Mouse (Mus musculus) layer of hippocampus, adult 11-12 months (tissue): ENCODE results near the gene Scd2.
A peak's percentile ranks its signal among the peaks of the same experiment; 100 is the strongest.
"Not testable (repeated sequence)": the region's sequence is repeated elsewhere in the genome, so short reads cannot be mapped to it uniquely, and the experiment has no call there.

Experiments used
- DNase-seq: peaks from one replicate; pipeline ENCODE4 v3.0.0; 2022; ENCODE audit warnings: low spot score

Gene Scd2

DNA sequence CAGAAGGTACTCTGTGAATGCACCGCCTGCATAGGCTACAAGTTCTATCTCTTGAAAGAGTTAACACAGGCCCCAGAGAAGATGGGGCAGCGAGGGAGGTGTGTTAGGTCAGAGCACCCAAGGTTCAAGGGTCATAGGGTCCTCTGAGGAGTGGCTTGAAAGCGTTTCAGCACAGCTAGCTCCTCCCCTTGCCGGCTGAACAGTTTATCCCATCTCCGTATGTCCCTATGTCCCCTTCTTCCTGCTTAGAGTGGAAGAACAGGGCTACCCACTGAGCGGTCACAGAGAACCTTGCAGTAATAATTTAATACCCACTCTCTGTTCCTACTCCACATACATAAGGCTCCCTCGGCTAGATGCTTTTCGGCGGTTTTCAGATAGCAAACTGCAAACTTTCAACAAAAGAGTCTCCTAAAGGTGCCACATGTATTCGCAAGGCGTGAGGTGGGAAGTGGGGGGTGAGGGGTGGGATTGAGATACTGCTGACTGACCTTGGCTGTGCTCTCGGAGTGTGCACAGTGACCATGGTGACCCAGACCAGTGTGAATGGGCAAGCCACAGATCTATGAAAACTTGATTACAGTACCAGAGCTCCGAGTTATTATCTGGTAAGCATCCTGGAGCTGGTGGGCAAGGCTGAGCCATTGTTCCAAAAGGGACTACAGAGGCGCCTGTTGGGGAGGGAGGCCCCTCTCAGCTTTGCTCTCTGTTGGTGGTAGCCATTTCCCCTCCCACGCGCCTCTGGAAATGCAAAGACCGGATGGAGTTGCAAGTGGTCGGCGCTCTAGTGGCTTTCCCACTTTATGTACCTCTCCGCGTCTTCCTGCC is at the start of gene Scd2:
Gene Scd2, plus strand, starts transcription at position 734 of the 828 bp plus-strand sequence.
- DNase-seq = no peak

DNA sequence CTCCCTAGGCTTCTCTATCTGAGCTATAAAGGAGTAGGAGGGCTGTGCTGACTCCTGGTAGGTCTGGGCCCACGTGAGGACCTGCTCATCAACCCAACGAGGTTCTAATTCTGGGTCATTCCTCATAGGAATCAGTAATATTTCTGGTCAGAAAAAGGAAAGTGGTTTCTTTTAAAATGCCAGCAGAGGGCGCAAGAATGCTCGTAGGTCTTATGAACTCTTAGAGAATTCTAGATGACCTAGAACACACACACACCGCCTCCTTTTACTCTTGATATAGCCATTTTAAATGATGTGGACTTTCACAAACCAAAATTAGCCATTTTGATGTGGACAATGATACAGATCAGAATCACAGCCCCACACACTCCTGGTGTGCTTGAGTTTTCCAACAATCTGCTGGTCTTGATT is 47.7 kb upstream of the Scd2 start:
- no peak for DNase-seq

DNA sequence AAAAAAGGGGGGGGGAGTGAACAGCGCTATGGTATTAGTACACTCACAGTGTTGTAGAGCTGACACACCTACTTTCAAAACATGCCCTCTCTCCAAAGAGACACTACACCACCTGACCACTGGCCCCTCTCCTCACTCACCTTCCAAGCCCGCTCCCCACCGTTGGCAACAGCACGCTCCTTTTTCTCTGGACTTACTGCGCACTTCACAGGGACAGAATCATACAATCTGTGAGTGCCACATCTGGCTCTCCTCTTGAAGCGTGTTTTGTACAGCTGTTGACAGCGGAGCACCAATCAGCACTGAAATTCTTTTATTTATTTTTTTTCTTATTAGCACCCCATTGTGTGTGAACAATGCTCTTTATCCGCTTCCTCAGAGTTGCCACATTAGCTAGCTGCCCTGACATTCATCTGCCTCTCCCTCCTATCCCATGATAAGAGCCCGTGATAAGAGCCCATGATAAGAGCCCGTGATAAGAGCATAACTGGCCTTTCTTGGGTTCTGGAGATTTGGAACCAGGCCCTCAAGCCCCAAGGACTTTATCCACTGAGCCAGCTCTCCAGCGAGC is 47.0 kb upstream of the Scd2 start:
- DNase-seq = no peak

DNA sequence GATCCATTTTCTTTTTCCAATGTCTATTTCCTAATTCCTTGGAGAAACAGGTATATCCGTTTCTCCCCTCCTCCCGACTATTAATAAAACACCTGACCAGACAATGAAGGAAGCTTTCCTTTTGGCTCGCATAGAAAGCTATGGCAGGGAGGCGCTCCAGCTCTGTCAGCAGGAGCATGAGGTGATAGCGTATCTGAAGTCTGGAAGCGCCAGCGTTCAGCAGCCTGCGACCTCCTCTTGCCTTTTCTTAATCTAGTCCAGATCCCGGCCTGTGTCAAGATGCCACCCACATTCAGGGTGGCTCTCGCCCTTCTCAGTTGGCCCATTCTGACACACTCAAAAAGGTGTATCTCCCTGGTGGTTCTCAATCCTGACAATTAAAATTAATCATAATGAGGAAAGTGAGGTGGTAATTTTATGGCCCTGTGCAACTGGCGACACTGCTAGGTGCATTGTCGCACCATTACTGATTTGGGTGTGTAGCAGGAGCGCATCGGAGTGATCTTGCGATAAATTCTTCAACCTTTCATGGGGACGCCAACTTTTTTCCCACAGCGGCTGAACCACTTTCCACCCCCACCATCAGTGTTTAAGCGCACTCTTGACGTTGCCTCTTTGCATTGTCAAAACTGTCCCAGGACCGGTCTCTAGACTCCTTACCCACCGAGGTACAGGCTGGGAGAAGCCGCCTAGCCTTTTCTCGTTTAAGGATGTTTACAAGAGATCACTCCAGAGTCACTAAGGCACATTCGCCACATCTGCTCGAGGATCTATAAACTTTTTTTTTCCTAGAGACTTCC is 46.0 kb upstream of the Scd2 start:
- no peak for DNase-seq

DNA sequence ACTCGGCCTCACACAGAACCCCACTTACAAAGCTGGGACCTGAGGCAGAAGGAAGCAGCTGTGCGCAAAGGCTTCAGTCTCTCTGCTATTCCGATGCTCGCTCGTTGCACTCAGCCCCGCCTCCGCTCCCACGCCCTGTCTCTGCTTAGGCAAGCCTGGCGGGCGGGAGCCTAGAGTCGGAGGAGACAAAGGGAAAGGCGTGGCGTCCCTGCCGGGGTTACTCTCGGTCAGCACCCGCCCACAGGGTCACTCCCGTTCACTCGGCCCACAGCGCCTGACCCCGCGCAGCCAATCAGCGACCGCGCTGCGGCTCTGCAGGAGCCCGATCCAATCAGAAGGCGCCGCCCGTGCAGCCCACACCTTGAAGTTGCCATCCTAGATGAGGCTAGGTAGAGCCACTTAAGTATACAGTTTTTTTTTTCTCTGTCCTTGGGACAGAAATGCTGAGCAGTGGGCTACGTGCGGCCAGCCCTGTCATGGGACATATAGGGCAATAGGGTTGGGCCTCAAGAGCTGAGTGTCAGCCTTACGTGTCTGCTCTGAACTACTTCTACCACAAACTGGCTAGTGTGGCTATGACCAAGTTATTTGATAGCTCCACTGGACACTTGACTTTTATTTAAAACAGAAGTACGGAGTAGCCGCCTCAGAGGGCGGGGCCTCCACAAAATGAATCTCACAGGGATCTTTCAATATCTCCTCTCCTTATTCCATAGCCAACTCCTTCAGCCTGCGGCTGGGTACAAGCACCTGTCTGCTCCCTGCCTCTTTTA is 45.2 kb upstream of the Scd2 start:
- peak; percentile 95 for DNase-seq

DNA sequence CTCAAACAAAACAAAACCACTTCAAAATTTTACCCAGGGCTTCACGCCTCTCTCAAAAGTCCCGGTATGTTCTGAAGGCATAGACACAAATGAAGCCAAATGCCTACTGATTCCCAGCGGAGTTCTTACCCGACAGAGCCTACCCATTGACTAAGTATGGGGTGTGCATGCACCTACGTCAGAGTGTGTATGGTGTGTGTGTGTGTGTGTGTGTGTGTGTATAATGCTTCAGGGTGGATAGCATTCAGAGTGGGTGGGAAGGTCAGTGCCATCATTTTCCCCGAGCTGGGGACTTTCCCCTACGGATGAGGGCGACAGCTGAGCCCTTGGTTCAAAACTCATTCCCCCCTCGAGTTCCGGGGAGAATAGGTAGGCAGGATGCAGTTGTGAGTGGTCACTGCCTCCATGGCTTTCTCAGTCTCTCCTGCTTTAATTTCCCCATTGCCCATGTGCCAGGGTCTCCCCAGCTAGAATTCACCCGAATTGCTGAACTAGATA is 44.6 kb upstream of the Scd2 start:
- DNase-seq = no peak

DNA sequence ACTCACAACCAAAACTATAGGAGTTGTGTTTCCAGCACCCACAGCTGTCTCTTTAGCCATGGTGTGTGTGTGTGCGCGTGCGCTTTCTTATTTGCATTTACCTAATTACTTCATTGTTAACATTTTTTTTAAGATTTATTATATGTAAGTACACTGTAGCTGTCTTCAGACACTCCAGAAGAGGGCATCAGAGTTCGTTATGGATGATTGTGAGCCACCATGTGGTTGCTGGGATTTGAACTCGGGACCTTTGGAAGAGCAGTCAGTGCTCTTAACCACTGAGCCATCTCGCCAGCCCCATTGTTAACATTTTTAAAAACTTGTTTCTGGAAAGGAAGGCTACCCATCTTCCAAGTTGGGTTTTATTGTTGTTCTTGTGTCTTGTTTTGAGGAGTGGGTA is 42.3 kb upstream of the Scd2 start:
- not testable (repeated sequence) for DNase-seq

DNA sequence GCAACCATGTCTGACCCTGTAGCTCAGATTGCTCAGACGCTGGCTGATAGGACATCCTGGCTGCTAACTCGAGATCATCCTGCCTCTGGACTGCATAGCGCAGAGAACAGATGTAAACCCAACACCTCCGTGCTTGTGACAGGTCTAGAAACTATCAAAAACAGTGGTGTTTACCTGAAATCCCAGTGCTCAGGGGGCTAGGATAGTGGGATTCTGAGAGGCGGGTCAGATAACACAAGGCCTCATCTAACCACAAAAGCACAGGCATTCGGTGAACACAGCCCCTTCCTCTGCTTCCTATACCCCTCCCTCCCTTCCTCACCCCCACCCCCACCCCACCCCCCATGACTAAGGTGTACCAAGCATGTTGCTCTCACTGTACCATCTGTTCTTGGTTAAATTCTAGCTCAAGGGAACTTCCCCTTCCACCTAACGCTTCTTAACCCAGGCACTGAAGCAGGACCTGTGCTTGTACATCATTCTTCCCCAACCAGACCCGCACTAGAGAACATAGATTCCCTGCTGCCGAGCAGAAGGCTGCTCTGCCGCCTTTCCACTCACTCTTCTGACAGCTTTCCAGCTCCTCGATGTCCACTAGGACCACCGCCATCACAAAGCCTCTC is 41.4 kb upstream of the Scd2 start:
- no peak for DNase-seq

DNA sequence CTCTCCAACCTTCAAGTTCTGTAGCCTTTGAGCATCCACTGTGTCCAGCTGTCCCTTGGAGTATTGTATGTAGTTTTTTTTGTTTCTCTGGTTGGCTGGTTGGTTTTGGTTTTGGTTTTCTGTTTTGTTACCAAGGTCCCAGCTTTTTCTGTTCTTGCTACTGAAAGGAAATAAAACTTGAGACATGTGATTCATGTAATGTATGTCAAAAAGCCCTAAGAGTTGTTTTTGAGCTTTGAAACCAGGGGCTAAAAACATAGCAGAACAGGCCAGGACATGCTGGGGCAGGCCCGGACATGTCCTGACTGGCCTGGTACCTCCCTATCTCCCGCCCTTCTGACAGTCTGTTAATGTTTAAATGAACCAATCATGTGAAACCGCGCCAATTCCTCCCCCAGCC is 39.4 kb upstream of the Scd2 start:
- not testable (repeated sequence) for DNase-seq

DNA sequence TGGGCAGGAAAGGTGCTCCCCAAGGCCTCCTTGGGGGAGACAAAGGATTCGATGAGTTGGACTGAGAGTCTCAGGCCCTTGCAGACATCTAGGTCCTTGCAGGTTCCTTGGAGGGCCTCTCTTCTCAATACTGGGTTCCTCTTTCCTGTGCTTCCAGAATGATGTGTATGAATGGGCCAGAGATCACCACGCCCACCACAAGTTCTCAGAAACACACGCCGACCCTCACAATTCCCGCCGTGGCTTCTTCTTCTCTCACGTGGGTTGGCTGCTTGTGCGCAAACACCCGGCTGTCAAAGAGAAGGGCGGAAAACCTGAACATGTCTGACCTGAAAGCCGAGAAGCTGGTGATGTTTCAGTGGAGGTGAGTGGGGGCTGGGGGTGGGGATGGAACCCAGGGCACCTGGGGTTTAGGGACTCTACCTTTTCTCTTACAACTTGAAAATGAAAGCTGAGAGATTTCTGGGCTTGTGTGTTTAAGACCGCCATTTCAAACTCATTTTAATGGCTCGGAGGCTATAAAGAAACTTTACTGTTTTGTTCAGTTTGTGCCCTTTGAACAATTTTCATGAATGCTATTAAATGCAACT is 36.0 kb upstream of the Scd2 start:
- no peak for DNase-seq

- DNase-seq = no peak
Observed at GRCm38 (mm10) chr19:44259484-44259883, 34.0 kb upstream of the Scd2 start.

DNA sequence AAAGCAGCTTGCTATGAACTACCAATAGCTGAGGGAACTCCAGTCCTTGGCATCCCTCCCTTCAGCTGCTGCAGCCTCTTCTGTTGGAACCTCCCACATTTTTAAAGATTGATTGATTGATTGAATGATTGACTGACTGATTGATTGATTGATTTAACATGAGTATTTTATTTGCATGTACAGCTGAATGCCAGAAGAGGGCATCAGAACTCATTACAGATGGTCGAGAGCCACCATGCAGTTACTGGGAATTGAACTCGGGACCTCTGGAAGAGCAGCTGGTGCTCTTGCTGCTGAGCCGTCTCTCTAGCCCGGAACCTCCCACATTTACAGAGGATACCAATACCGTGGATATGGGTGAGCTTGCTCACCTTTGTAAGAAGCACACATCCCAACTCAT is 33.0 kb upstream of the Scd2 start:
- DNase-seq = no peak

DNA sequence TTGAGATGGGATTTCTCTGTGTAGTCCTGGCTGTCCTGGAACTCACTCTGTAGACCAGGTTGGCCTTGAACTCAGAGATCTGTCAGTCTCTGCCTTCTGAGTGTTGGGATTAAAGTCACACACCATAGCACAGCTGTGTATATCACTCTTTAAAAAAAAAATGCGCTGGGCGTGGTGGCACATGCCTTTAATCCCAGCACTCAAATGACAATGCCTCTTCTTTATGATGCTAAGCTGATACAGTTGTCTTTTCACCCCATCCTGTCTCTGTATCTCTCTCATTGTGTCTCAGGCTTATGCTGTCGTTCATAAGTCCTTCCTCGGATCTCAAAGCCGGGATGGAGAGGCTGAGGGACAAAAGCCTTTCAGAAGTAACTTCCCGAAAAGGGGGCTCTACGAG is 31.7 kb upstream of the Scd2 start:
- no peak for DNase-seq

- no peak for DNase-seq
Observed at GRCm38 (mm10) chr19:44263581-44263980, 29.9 kb upstream of the Scd2 start.

- DNase-seq = no peak
Observed at GRCm38 (mm10) chr19:44264226-44264625, 29.2 kb upstream of the Scd2 start.

GRCm38 (mm10) chr19:44265300-44265699 is 28.2 kb upstream of the Scd2 start:
- DNase-seq = no peak

- no peak for DNase-seq
Observed at GRCm38 (mm10) chr19:44265911-44266337, 27.6 kb upstream of the Scd2 start.

- DNase-seq = no peak
Observed at GRCm38 (mm10) chr19:44266458-44266823, 27.0 kb upstream of the Scd2 start.

- DNase-seq = peak; percentile 93
Observed at GRCm38 (mm10) chr19:44266824-44267498, 26.5 kb upstream of the Scd2 start.

GRCm38 (mm10) chr19:44267499-44268002 is 25.9 kb upstream of the Scd2 start:
- no peak for DNase-seq
